Mouse (Mus musculus) thymus, adult 2 months (tissue): ENCODE results near the gene Prdm16.

Experiments used
- CTCF ChIP-seq: fragments of 200-500 bp; IDR thresholded peaks from 2 replicates; pipeline ENCODE4 v1.5.1; 2012; ENCODE audit warnings: mild to moderate bottlenecking, control low read depth, low read length, moderate library complexity, borderline replicate concordance; ENCODE audit not compliant: control insufficient read depth, poor library complexity, insufficient read depth; ENCODE audit errors: extremely low read depth
- POLR2A ChIP-seq: fragments of 200-500 bp; IDR thresholded peaks from 2 replicates; pipeline ENCODE4 v1.6.1; 2012; ENCODE audit warnings: mild to moderate bottlenecking, low read length, control low read depth, moderate library complexity; ENCODE audit not compliant: control insufficient read depth, poor library complexity, insufficient read depth; ENCODE audit errors: extremely low read depth

DNA sequence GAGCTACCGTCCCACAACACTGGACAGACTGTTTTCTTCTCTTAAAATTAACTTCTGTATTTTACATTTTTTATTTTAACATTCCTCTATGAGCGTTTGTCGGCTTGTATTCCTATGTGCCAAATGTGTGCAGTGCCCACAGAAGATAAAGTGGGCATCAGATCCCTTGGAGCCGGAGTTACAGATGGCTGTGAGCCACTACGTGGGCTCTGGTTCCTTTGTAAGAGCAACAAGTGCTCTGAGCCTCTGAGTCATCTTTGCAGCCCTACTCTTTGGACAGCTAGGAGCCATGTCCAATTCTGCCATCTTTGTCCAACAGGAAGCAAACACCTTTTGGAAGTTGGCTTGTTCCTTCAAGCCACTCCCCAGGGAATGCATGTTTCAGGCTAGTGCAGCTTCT is 78.6 kb downstream of the Prdm16 start:
- no peak for TF ChIP-seq POLR2A
- no peak for TF ChIP-seq CTCF
